ENCODE assay signal across 17 mouse cellular contexts in the genomic region with DNA sequence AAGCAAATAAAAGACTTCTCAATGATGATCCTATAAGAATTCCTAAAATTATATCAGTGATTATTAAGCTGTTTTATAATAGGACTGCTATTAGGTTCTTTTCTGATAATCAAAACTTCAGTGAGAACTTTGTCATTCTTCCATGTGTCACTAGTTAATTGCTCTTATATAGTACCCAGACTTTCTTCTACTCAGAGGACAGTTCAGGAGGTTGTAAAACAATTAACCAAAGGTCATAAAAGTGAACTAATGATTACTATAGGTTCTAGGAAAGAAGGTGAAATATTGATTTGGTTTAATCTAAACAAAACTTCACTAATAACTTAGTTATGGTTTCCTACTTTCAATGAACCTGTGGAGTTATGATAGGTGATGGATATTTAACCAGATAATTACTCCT.
"Had no signal": no experiment of that assay in that cellular context is flagged by ENCODE, and none has a peak within 500 bp of the region (broad histone marks: within the 10 kb centered on the region; RNA-seq: fewer than 3 reads in every experiment).

No protein-coding gene starts in this region.

- H3K4me3 ChIP-seq: heart, embryonic 10.5 days; heart, embryonic 12.5 days; heart, embryonic 13.5 days; heart, embryonic 15.5 days; hindbrain, embryonic 10.5 days; hindbrain, embryonic 12.5 days; hindbrain, embryonic 13.5 days; hindbrain, embryonic 15.5 days; kidney, embryonic 15.5 days; layer of hippocampus, adult 2 months; left cerebral cortex, adult 2 months had no signal

- H3K9me3 ChIP-seq: heart, embryonic 10.5 days; heart, embryonic 12.5 days; heart, embryonic 13.5 days; heart, embryonic 15.5 days; hindbrain, embryonic 10.5 days; hindbrain, embryonic 12.5 days; hindbrain, embryonic 13.5 days; hindbrain, embryonic 15.5 days; kidney, embryonic 15.5 days had no signal

- H3K27me3 ChIP-seq: heart, embryonic 12.5 days; heart, embryonic 13.5 days; heart, embryonic 15.5 days; hindbrain, embryonic 12.5 days; hindbrain, embryonic 13.5 days; hindbrain, embryonic 15.5 days; kidney, embryonic 15.5 days had no signal

- H3K9ac ChIP-seq: heart, embryonic 12.5 days; heart, embryonic 13.5 days; heart, embryonic 15.5 days; hindbrain, embryonic 12.5 days; hindbrain, embryonic 13.5 days; hindbrain, embryonic 14.5 days; hindbrain, embryonic 15.5 days; kidney, embryonic 15.5 days had no signal

- H3K27ac ChIP-seq: heart, embryonic 10.5 days; heart, embryonic 13.5 days; heart, embryonic 15.5 days; hindbrain, embryonic 10.5 days; hindbrain, embryonic 12.5 days; hindbrain, embryonic 13.5 days; hindbrain, embryonic 14.5 days; hindbrain, embryonic 15.5 days; hindbrain, postnatal 0 days; kidney, embryonic 15.5 days; kidney, postnatal 0 days; layer of hippocampus, adult 2 months; left cerebral cortex, adult 2 months had no signal

- H3K36me3 ChIP-seq: heart, embryonic 10.5 days; heart, embryonic 12.5 days; heart, embryonic 13.5 days; heart, embryonic 15.5 days; hindbrain, embryonic 10.5 days; hindbrain, embryonic 12.5 days; hindbrain, embryonic 13.5 days; hindbrain, embryonic 15.5 days; kidney, embryonic 15.5 days had no signal

- ATAC-seq: hindbrain, embryonic 16.5 days; hindbrain, postnatal 0 days; inflammation-experienced regulatory T-cells, adult 6 months had no signal

- H3K4me1 ChIP-seq: heart, embryonic 10.5 days; heart, embryonic 12.5 days; heart, embryonic 13.5 days; heart, embryonic 15.5 days; hindbrain, embryonic 10.5 days; hindbrain, embryonic 12.5 days; hindbrain, embryonic 13.5 days; hindbrain, embryonic 15.5 days; kidney, embryonic 15.5 days had no signal

- H3K4me2 ChIP-seq: heart, embryonic 11.5 days; heart, embryonic 12.5 days; heart, embryonic 13.5 days; heart, embryonic 15.5 days; hindbrain, embryonic 12.5 days; hindbrain, embryonic 13.5 days; hindbrain, embryonic 14.5 days; hindbrain, embryonic 15.5 days; kidney, embryonic 15.5 days had no signal
